Mouse (Mus musculus) lung, postnatal 14 days (tissue): Measurements from ENCODE around the gene Gm13287.
"Not testable (repeated sequence)": the region's sequence is repeated elsewhere in the genome, so short reads cannot be mapped to it uniquely, and the experiment has no call there.

Experiments used
- DNase-seq: peaks from one replicate; pipeline ENCODE4 v3.0.0; 2021

Gm13287 gene

GRCm38 (mm10) chr4:88802954-88803353, at the start of gene Gm13287:
Gene Gm13287, plus strand, starts transcription at chr4:88803254.
- not testable (repeated sequence) for DNase-seq

- peak; percentile 47 for DNase-seq
These were observed 48.2 kb upstream of the Gm13287 start, which contains the start of gene Gm13271 for GRCm38 (mm10) chr4:88754818-88755340. Gene Gm13271, plus strand, starts transcription at chr4:88754868.

GRCm38 (mm10) chr4:88756581-88757513, 46.2 kb upstream of the Gm13287 start:
- DNase-seq = not testable (repeated sequence)

- peak; percentile 83 for DNase-seq
These were observed 45.4 kb upstream of the Gm13287 start for GRCm38 (mm10) chr4:88757628-88758031.

- not testable (repeated sequence) for DNase-seq
These were observed 44.3 kb upstream of the Gm13287 start for GRCm38 (mm10) chr4:88758751-88759150.

- DNase-seq = peak; percentile 28
These were observed 43.3 kb upstream of the Gm13287 start, which contains the start of gene Gm13283 for GRCm38 (mm10) chr4:88759610-88760268. Gene Gm13283, plus strand, starts transcription at chr4:88760119.

- DNase-seq = peak; percentile 80
These were observed 42.6 kb upstream of the Gm13287 start for GRCm38 (mm10) chr4:88760431-88760830.

- peak; percentile 47 for DNase-seq
These were observed 41.3 kb upstream of the Gm13287 start for GRCm38 (mm10) chr4:88761776-88762175.

GRCm38 (mm10) chr4:88762341-88762740, 40.7 kb upstream of the Gm13287 start:
- not testable (repeated sequence) for DNase-seq

- DNase-seq = peak; percentile 55
These were observed 39.6 kb upstream of the Gm13287 start for GRCm38 (mm10) chr4:88763384-88764018.

GRCm38 (mm10) chr4:88773534-88773933, 29.5 kb upstream of the Gm13287 start, which contains the start of gene Gm13290:
Gene Gm13290, plus strand, starts transcription at chr4:88773834.
- DNase-seq = not testable (repeated sequence)

GRCm38 (mm10) chr4:88776622-88777021, 26.4 kb upstream of the Gm13287 start, which contains the start of gene Gm13289:
Gene Gm13289, plus strand, starts transcription at chr4:88776922.
- DNase-seq = not testable (repeated sequence)

GRCm38 (mm10) chr4:88779550-88779949, 23.5 kb upstream of the Gm13287 start, which contains the start of gene Gm13272:
Gene Gm13272, plus strand, starts transcription at chr4:88779850.
- DNase-seq = not testable (repeated sequence)

GRCm38 (mm10) chr4:88780320-88780719, 22.7 kb upstream of the Gm13287 start:
- not testable (repeated sequence) for DNase-seq

- DNase-seq = not testable (repeated sequence)
These were observed 21.2 kb upstream of the Gm13287 start, which contains the start of gene Ifnz for GRCm38 (mm10) chr4:88781831-88782230. Gene Ifnz, plus strand, starts transcription at chr4:88782131.

- DNase-seq = not testable (repeated sequence)
These were observed 20.7 kb upstream of the Gm13287 start for GRCm38 (mm10) chr4:88782335-88782734.

GRCm38 (mm10) chr4:88785409-88785808, 17.6 kb upstream of the Gm13287 start, which contains the start of gene Gm13276:
Gene Gm13276, plus strand, starts transcription at chr4:88785709.
- not testable (repeated sequence) for DNase-seq

GRCm38 (mm10) chr4:88788402-88788801, 14.7 kb upstream of the Gm13287 start, which contains the start of gene Gm13277:
Gene Gm13277, plus strand, starts transcription at chr4:88788632.
- DNase-seq = peak; percentile 67

- DNase-seq = not testable (repeated sequence)
These were observed 11.8 kb upstream of the Gm13287 start, which contains the start of gene Gm13278 for GRCm38 (mm10) chr4:88791250-88791649. Gene Gm13278, plus strand, starts transcription at chr4:88791550.

- peak; percentile 42 for DNase-seq
These were observed 8.9 kb upstream of the Gm13287 start, which contains the start of gene Gm13275 for GRCm38 (mm10) chr4:88793936-88794675. Gene Gm13275, plus strand, starts transcription at chr4:88794487.

GRCm38 (mm10) chr4:88797097-88797496, 6.0 kb upstream of the Gm13287 start, which contains the start of gene Gm13279:
Gene Gm13279, plus strand, starts transcription at chr4:88797397.
- DNase-seq = not testable (repeated sequence)
